Mouse (Mus musculus): ENCODE data around the gene Pitpnm3.
"Not testable (repeated sequence)": the region's sequence is repeated elsewhere in the genome, so short reads cannot be mapped to it uniquely, and the experiment has no call there.

Pitpnm3 gene

DNA sequence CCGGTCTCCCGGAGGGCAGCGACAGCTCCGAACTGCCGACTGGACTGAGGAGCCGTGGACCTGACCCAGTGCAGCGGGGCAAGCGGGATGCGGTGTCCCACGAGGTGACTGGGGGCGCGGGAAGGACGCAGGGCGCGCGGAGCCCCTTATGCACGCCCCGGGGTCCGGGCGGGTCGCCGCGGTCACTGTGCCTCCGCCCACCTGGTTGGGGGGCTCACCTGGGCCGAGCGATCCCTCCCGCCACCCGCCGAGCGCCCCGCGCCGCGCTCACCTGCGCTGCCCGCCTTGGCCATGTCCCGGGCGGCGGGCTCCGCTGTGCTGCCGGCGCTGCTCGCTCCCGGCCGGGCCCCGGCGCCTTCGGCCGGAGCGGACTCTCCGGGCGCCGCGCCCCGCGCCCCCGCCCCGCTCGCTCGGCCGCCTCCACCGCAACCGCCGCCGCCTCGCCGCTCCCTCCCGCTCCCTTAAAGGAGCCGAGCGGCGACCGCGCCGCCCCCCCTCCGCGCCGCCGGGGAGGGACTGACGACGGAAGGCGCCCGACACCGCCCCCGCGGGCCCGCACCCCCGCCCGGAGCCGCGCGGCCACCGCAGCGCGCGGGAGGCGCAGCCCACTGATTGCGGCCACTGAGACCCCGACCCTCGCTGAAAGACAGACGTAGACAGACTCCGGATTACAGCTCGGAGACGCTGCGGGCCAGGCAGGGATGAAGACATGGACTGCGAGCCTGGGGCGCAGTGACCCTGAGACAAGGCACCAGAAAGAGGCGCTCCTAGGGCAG, at the start of gene Pitpnm3:
TSS of gene Pitpnm3 (minus strand) at position 396 of the 776 bp plus-strand sequence.
- no peak for DNase-seq (ENCODE audit: extremely low read depth, low read depth)

GRCm38 (mm10) chr11:72184252-72184651, 48.7 kb upstream of the Pitpnm3 start:
- DNase-seq (ENCODE audit: extremely low read depth, low read depth) = no peak

DNA sequence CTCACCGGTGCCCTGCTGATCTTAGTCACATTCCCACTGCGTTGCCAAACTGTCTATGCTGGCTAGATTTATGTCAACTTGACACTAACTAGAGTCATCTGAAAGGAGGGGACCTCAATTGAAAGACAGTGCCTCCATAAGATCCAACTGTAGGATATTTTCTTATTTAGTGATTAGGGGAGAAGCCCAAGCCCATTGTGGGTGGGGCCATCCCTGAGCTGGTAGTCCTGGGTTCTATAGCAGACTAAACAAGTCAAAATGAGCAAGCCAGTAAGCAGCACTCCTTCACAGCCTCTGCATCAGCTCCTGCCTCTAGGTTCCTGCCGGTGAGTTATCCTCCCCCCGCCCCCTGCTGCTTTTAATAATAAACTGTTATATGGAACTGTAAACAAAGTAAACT, 45.6 kb upstream of the Pitpnm3 start:
- DNase-seq (ENCODE audit: extremely low read depth, low read depth) = no peak

GRCm38 (mm10) chr11:72180556-72180955, 45.0 kb upstream of the Pitpnm3 start:
- DNase-seq (ENCODE audit: extremely low read depth, low read depth) = no peak

- no peak for DNase-seq (ENCODE audit: extremely low read depth, low read depth)
Observed at GRCm38 (mm10) chr11:72176553-72176952, 41.0 kb upstream of the Pitpnm3 start.

- DNase-seq (ENCODE audit: extremely low read depth, low read depth) = no peak
Observed at GRCm38 (mm10) chr11:72175966-72176365, 40.4 kb upstream of the Pitpnm3 start.

- no peak for DNase-seq (ENCODE audit: extremely low read depth, low read depth)
Observed at GRCm38 (mm10) chr11:72174721-72175120, 39.1 kb upstream of the Pitpnm3 start.

GRCm38 (mm10) chr11:72173506-72173905, 37.9 kb upstream of the Pitpnm3 start:
- no peak for DNase-seq (ENCODE audit: extremely low read depth, low read depth)

DNA sequence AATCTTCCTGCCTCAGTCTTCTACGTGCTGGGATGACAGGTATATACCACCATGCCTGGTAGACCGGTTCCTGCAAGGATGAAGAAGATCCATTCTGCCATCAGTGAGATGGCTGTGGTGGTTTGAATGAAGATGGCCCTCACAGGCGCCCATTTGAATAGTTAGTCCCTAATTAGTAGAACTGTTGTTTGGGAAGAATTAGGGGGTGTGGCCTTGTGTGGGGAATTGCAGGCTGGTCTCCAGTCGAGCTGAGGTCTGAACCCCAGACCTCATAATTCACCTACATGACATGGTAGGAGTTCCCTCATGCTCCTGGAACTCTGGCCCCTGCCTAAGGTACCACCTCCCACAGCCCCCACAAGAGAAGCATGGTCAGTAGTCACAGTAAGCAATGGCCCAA, 36.3 kb upstream of the Pitpnm3 start:
- not testable (repeated sequence) for DNase-seq (ENCODE audit: extremely low read depth, low read depth)

DNA sequence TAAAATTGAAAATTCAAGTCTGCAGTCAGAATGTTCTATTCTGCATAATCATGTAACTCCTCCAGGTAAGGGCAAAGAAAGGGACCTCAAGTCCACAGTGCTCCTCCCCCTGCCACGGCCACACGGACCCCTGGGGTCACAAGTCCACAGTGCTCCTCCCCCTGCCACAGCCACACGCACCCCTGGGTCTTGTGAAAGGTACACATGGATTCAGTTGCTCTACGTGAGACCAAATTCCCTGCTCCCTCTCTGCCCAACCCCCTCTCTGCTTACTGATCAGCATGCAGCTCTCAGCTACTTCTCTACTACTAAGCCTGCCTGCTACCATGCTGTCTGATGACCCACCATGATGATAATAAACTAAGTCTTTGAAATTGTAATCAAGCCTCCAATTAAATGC, 34.3 kb upstream of the Pitpnm3 start:
- DNase-seq (ENCODE audit: extremely low read depth, low read depth) = no peak

- DNase-seq (ENCODE audit: extremely low read depth, low read depth) = no peak
Observed at GRCm38 (mm10) chr11:72163198-72163597, 27.6 kb upstream of the Pitpnm3 start.

DNA sequence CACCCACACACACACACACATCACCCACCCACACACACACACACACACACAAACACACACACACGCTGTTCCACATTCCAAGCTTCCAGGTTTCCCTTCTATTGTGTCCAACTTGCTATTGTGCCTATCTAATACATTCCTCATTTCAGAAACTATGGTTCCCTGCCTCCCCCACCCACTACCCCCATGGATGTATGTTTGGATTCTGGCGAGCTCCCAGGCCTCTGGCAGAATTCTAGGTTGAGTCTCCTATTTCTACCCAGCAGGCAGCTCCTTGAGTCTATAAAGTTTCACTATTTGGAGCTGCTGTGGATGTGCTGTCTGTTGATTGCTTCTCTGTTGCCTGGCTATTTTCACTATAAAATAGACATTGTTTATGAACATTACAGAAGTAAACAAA, 21.0 kb upstream of the Pitpnm3 start:
- no peak for DNase-seq (ENCODE audit: extremely low read depth, low read depth)

- DNase-seq (ENCODE audit: extremely low read depth, low read depth) = no peak
Observed at GRCm38 (mm10) chr11:72155981-72156428, 20.4 kb upstream of the Pitpnm3 start.

DNA sequence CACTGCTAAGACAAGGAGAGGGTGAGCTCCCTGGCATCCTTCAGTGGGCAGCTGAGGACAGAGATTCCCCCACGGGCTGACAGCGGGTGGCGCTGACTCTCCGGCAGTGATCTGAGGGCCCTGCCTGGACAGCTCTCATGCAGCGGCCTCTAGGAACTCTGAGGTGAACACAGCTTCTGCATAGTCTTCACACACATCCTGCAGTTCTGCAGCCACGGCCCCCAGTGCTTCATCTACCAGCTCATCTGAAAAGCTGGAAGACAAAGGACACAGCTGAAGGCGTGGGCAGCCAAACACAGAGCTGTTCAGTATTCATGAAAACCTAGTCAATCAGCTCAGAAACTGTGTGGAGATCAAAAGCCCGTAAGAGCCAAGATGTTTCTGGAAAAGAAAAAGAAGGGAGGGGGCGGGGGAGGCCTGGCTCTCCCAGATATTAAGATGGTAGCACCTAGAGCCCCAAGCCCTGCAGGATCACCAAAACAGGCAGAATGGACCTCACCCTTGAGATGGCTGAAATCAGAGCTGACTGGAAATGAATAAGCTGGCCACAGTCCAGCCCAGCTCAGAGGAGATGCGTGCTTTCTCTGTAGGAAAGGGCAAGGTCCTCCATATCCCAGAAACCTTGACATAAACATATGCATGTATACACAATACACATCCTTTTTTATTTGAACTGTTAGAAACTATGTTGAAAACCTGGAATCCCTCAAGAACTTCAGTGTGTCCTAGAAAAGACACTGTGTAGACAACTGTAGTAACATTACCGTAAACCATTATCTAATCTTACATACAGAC, 19.8 kb upstream of the Pitpnm3 start:
- no peak for DNase-seq (ENCODE audit: extremely low read depth, low read depth)

- DNase-seq (ENCODE audit: extremely low read depth, low read depth) = no peak
Observed at GRCm38 (mm10) chr11:72153122-72153862, 17.7 kb upstream of the Pitpnm3 start.

DNA sequence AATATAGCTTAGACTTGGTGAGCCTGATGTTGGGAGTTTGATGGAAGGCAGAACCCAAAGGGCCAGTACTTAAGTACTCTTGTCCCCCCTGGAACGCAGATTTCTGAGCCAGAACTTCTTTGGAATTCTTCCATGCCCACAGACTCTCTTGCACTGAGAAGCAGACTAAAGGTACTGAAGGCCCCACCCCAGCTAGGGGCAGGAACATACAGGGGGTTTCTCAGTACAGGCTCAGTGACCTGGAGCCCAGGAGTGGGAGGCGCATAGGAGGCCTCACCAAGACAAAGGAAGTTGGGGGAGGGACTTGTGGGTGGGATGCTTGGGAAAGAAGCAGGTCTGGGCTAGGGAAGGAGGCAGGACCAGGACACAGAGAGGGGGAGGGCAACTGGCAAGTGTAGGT, 15.5 kb upstream of the Pitpnm3 start:
- DNase-seq (ENCODE audit: extremely low read depth, low read depth) = no peak

DNA sequence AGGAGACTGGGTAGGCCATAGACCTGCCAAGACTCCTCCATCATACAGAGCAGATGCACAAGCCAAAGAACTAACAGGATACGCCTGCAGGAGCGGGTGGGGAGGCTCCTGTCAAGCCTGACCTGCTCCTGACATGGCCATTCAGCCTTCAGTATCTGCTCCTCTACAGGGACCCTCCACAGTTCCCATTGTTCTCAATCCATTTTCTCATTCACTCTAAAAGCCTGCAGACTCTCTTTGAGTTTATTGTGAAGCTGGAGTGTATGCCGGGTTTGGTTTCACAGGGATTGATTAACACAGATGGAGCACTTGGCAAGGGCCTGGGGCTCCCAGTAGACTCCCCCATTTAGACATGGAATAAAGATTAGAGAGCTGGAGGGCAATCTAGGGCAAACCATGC, 12.3 kb upstream of the Pitpnm3 start:
- DNase-seq (ENCODE audit: extremely low read depth, low read depth) = no peak

GRCm38 (mm10) chr11:72145877-72146248, 10.3 kb upstream of the Pitpnm3 start:
- DNase-seq (ENCODE audit: extremely low read depth, low read depth) = no peak

- peak; percentile 6 for DNase-seq (ENCODE audit: extremely low read depth, low read depth)
Observed at GRCm38 (mm10) chr11:72145182-72145876, 9.8 kb upstream of the Pitpnm3 start.

GRCm38 (mm10) chr11:72142889-72143288, 7.3 kb upstream of the Pitpnm3 start:
- DNase-seq (ENCODE audit: extremely low read depth, low read depth) = no peak

- DNase-seq (ENCODE audit: extremely low read depth, low read depth) = no peak
Observed at GRCm38 (mm10) chr11:72140198-72140597, 4.6 kb upstream of the Pitpnm3 start.
